Mouse (Mus musculus) CH12.LX (cell line): ENCODE data around the gene Smim26. TPM values are rescaled to one million over a fixed set of nuclear protein-coding genes. Genes with fewer than 3 reads are reported as not detected.

Experiments
- DNase-seq: peaks from one replicate; pipeline ENCODE4 v3.0.0-alpha.2; 2013; ENCODE audit errors: extremely low read depth
- H3K27ac ChIP-seq: 2 replicates; pipeline ENCODE4 v1.5.1; 2012; ENCODE audit warnings: low read depth, mild to moderate bottlenecking, control low read depth, moderate library complexity; ENCODE audit not compliant: insufficient read depth
- H3K27me3 ChIP-seq: replicated peaks from 2 replicates; pipeline ENCODE3; 2012; ENCODE audit warnings: inconsistent platforms
- H3K36me3 ChIP-seq, 2 experiments: replicated peaks in 1 of 2; 2 replicates each; pipeline versions ENCODE3 to v1.6.1; 2012; ENCODE audit warnings: inconsistent platforms in 1 of 2, low read length in 1 of 2, mild to moderate bottlenecking in 1 of 2, mixed read lengths in 1 of 2, moderate library complexity in 1 of 2; ENCODE audit not compliant: control insufficient read depth in 1 of 2, insufficient read depth in 1 of 2
- H3K4me1 ChIP-seq, 2 experiments: 2 replicates each; pipeline ENCODE4 v1.6.1; 2012; ENCODE audit warnings: inconsistent platforms in 1 of 2, moderate library complexity in 1 of 2; ENCODE audit not compliant: insufficient read depth in 2 of 2, control insufficient read depth in 1 of 2
- H3K4me2 ChIP-seq: 2 replicates; pipeline ENCODE4 v1.6.1; 2012; ENCODE audit warnings: low read depth, mild to moderate bottlenecking, control low read depth; ENCODE audit not compliant: poor library complexity, insufficient read depth, severe bottlenecking
- H3K4me3 ChIP-seq, 3 experiments: fragments of 150-350 bp in 1 of 3; sonication (generic) in 1 of 3; replicated peaks in 1 of 3; 2 replicates each; pipeline versions ENCODE3 to v1.5.1; 2011 to 2012; ENCODE audit warnings: low read depth in 2 of 3, low read length in 2 of 3, mild to moderate bottlenecking in 2 of 3, moderate library complexity in 2 of 3, control low read depth in 1 of 3, improper control_type of control experiment in 1 of 3, inconsistent platforms in 1 of 3, mixed read lengths in 1 of 3; ENCODE audit not compliant: poor library complexity in 1 of 3
- H3K79me2 ChIP-seq: replicated peaks from 2 replicates; pipeline ENCODE4 v1.6.1; 2012; ENCODE audit warnings: mild to moderate bottlenecking, moderate library complexity; ENCODE audit not compliant: control insufficient read depth, poor library complexity, insufficient read depth, severe bottlenecking; ENCODE audit errors: extremely low read depth
- H3K9ac ChIP-seq: 2 replicates; pipeline ENCODE4 v1.6.1; 2012; ENCODE audit warnings: low read depth, mild to moderate bottlenecking, control low read depth, moderate library complexity; ENCODE audit not compliant: insufficient read depth
- H3K9me3 ChIP-seq: replicated peaks from 2 replicates; pipeline ENCODE3; 2012; ENCODE audit warnings: low read length, inconsistent platforms, mixed read lengths
- CHD1 ChIP-seq: IDR thresholded peaks from 2 replicates; pipeline ENCODE4 v1.6.1; 2012; ENCODE audit warnings: low read depth, low read length, improper control_type of control experiment, inconsistent platforms
- CHD2 ChIP-seq: IDR thresholded peaks from 2 replicates; pipeline ENCODE4 v1.6.1; 2011; ENCODE audit warnings: low read length, improper control_type of control experiment
- CTCF ChIP-seq, 2 experiments: IDR thresholded peaks in 1 of 2; conservative IDR thresholded peaks in 1 of 2; 2 replicates each; pipeline ENCODE4 v1.5.1; 2011 to 2012; ENCODE audit warnings: low read depth in 2 of 2, low read length in 2 of 2, improper control_type of control experiment in 1 of 2, inconsistent platforms in 1 of 2, mild to moderate bottlenecking in 1 of 2, moderate library complexity in 1 of 2
- E2F4 ChIP-seq: IDR thresholded peaks from 2 replicates; pipeline ENCODE4 v1.6.1; 2011; ENCODE audit warnings: low read depth, low read length, improper control_type of control experiment; ENCODE audit not compliant: insufficient replicate concordance
- ETS1 ChIP-seq: conservative IDR thresholded peaks from 2 replicates; pipeline ENCODE4 v1.6.1; 2012; ENCODE audit warnings: low read depth, mild to moderate bottlenecking, inconsistent platforms, low read length, improper control_type of control experiment, moderate library complexity
- IRF4 ChIP-seq: IDR thresholded peaks from 2 replicates; pipeline ENCODE4 v1.6.1; 2014; ENCODE audit warnings: low read depth, mild to moderate bottlenecking, inconsistent platforms, low read length, improper control_type of control experiment
- JUND ChIP-seq: conservative IDR thresholded peaks from 2 replicates; pipeline ENCODE4 v1.6.1; 2011; ENCODE audit warnings: low read depth, low read length, improper control_type of control experiment
- MAZ ChIP-seq: IDR thresholded peaks from 2 replicates; pipeline ENCODE4 v1.6.1; 2012; ENCODE audit warnings: low read depth, mild to moderate bottlenecking, inconsistent platforms, low read length, improper control_type of control experiment, moderate library complexity
- MEF2A ChIP-seq: IDR thresholded peaks from 2 replicates; pipeline ENCODE4 v1.6.1; 2014; ENCODE audit warnings: low read depth, mild to moderate bottlenecking, inconsistent platforms, low read length, improper control_type of control experiment, borderline replicate concordance
- NELFE ChIP-seq: IDR thresholded peaks from 2 replicates; pipeline ENCODE4 v1.6.1; 2011; ENCODE audit warnings: low read depth, low read length, improper control_type of control experiment
- NRF1 ChIP-seq: IDR thresholded peaks from 2 replicates; pipeline ENCODE4 v1.6.1; 2014; ENCODE audit warnings: low read depth, mild to moderate bottlenecking, inconsistent platforms, low read length, improper control_type of control experiment, moderate library complexity
- POLR2A ChIP-seq: IDR thresholded peaks from 2 replicates; pipeline ENCODE4 v1.6.1; 2011; ENCODE audit warnings: low read depth, mild to moderate bottlenecking, improper control_type of control experiment, low read length
- POLR2AphosphoS2 ChIP-seq: IDR thresholded peaks from 2 replicates; pipeline ENCODE4 v1.6.1; 2011; ENCODE audit warnings: low read depth, low read length, improper control_type of control experiment
- SMC3 ChIP-seq: IDR thresholded peaks from 2 replicates; pipeline ENCODE4 v1.6.1; 2011; ENCODE audit warnings: low read depth, low read length, improper control_type of control experiment
- TCF12 ChIP-seq: IDR thresholded peaks from 2 replicates; pipeline ENCODE4 v1.6.1; 2014; ENCODE audit warnings: low read depth, mild to moderate bottlenecking, inconsistent platforms, low read length, improper control_type of control experiment
- UBTF ChIP-seq: IDR thresholded peaks from 2 replicates; pipeline ENCODE4 v1.6.1; 2012; ENCODE audit warnings: low read depth, mild to moderate bottlenecking, inconsistent platforms, low read length, improper control_type of control experiment, moderate library complexity
- USF1 ChIP-seq: IDR thresholded peaks from 2 replicates; pipeline ENCODE4 v1.6.1; 2014; ENCODE audit warnings: low read depth, mild to moderate bottlenecking, inconsistent platforms, low read length, improper control_type of control experiment
- USF2 ChIP-seq: conservative IDR thresholded peaks from 2 replicates; pipeline ENCODE4 v1.6.1; 2011; ENCODE audit warnings: low read depth, low read length, improper control_type of control experiment
- ZNF384 ChIP-seq: IDR thresholded peaks from 2 replicates; pipeline ENCODE4 v1.6.1; 2012; ENCODE audit warnings: low read depth, low read length, improper control_type of control experiment, inconsistent platforms
- dilution Hi-C: fragments of 300-500 bp; cut with MboI; formaldehyde crosslinking; loops from 2 replicates; pipeline ENCODE4 v1.14.3; 2020; ENCODE audit warnings: low sequenced_read_pairs; ENCODE audit not compliant: extremely low pct_unique_long_range_greater_than_20kb, extremely low pct_ligation_motif_present
- in situ Hi-C: fragments of 300-500 bp; cut with MboI; formaldehyde crosslinking; loops from 3 replicates; pipeline ENCODE4 v1.14.3; 2019; ENCODE audit warnings: low sequenced_read_pairs, low pct_ligation_motif_present, low pct_unique_long_range_greater_than_20kb, mixed read lengths
- polyA plus RNA-seq: library from polyadenylated mRNA; unstranded; fragments of >175 nt; gene quantifications from 2 replicates; pipeline ENCODE4 v1.2.1, GENCODE M21; 2012; ENCODE audit warnings: low read depth; ENCODE audit not compliant: insufficient read length
- total RNA-seq, 2 experiments: library from RNA; depleted of rRNA; stranded (reverse); fragments of 300-350 nt in 1 of 2; fragments of >200 nt in 1 of 2; gene quantifications; 2 replicates each; pipeline ENCODE4 v1.2.3; 2012 to 2014

The Smim26 gene
- total and polyA plus RNA-seq, 3 experiments, result 34.7 to 59.7 (median 35.0) TPM

GRCm38 (mm10) chr2:144617074-144617874 lies 23.4 kb downstream of the Smim26 start:
- Histone ChIP-seq H3K4me1 (peaks cover 0 to 10% of the 10 kb centered on the region in 2 experiments; a peak in 2 of 4 replicates), H3K27me3 (no peaks in the 10 kb centered on the region), H3K9ac (no peak overlapping the region), H3K79me2 (no peaks in the 10 kb centered on the region; the same call in 1 of the 2 replicates), H3K27ac (no peak overlapping the region), H3K4me2 (no peak overlapping the region), H3K36me3 (peaks cover 3 to 35% of the 10 kb centered on the region in 2 experiments), H3K4me3 (no peak overlapping the region), H3K9me3 (no peaks in the 10 kb centered on the region)
- dilution Hi-C loops, result no loop called here
- TF ChIP-seq MEF2A (no peak), MAZ (no peak), TCF12 (no peak), SMC3 (no peak), JUND (no peak)
- in situ Hi-C loops, result no loop called here
- DNase-seq, result no peak

- TF ChIP-seq CHD1 (no peak), IRF4 (no peak), ETS1 (no peak), POLR2AphosphoS2 (no peak), SMC3 (no peak), USF2 (no peak), UBTF (no peak), NELFE (no peak), ZNF384 (no peak), E2F4 (no peak), USF1 (no peak), CTCF (conservative IDR thresholded peaks at IDR 0.05 in 1 of 2, IDR thresholded peaks at IDR 0.05 in 1 of 2; ENCODE audit: low read depth in 2 of 2, low read length in 2 of 2) (no peak), CHD2 (no peak), POLR2A (no peak), NRF1 (no peak)
- TF ChIP-seq, all 38 proteins: peak for 0
- dilution Hi-C loops, result no loop called here
- DNase-seq, result no peak
- 0 out of 2 replicates have a peak, but pooled peaks cover 2% of the 10 kb centered on the region for H3K79me2 ChIP-seq
- H3K4me2 ChIP-seq, result no peak overlapping the region
- H3K4me3 ChIP-seq, result no peak overlapping the region
- in situ Hi-C loops, result no loop called here
- no peaks in the 10 kb centered on the region for H3K9me3 ChIP-seq
- no peak overlapping the region for H3K9ac ChIP-seq
- peaks cover 0 to 10% of the 10 kb centered on the region in 2 experiments; a peak in 2 of 4 replicates for H3K4me1 ChIP-seq
- H3K27ac ChIP-seq, result no peak overlapping the region
- no peaks in the 10 kb centered on the region for H3K27me3 ChIP-seq
- H3K36me3 ChIP-seq, result peaks cover 3 to 54% of the 10 kb centered on the region in 2 experiments
These were observed 27.6 kb downstream of the Smim26 start for GRCm38 (mm10) chr2:144621491-144621890.
